ENCODE assay signal across 8 mouse cellular contexts in the genomic region with DNA sequence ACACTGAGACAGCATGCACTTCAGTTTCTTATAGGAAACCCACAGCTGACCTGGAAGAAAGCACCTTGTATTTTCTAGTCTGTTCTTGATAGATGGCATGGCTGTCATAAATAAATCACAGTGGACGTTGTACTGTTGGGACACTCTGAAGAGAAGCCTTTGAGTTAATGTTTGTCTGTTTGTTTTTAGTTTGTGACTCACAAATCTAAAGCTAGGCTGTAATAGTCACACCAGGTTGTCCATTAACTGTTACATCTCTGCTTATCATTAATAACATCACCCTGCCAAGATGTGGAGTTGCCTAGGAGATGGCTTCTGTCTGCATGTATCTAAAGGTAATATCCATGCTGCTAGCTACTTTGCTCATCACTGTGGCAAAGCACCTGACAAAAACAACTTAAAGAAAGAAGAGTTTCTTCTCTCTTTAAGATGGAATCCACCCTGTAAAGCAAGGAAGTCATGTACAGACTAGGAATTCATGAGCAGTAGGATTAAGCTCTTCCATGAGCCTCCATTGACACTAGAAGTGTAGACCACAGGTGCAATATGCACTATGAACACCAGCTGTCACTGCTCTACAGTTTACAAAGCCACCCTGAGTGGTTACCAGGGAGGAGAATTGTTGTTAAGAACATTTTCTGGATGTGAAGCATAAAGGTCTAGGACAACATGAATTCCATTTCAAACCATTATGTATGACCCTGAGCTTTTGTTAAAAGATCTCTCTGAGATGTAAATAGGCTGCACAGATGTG. TPM values are rescaled to one million over a fixed set of nuclear protein-coding genes. Genes with fewer than 3 reads are reported as not detected.
DNase-seq lines count a peak whose midpoint lies in the region; ATAC-seq and TF ChIP-seq lines count a peak whose summit lies in the region.

No protein-coding gene starts in this region.

- no peak overlapping the region for H3K4me3 ChIP-seq in heart, postnatal 0 days (ENCODE audit: low read depth, low read length)
- no peak overlapping the region for H3K4me3 ChIP-seq in neural tube, embryonic 14.5 days (ENCODE audit: low read depth, low read length)
- H3K4me3 ChIP-seq in neural tube, embryonic 15.5 days (replicated peaks), result no peak overlapping the region

- H3K27me3 ChIP-seq in heart, postnatal 0 days (ENCODE audit: control insufficient read depth, insufficient read depth, low read length), result no peaks in the 10 kb centered on the region
- H3K27me3 ChIP-seq in neural tube, embryonic 14.5 days (ENCODE audit: control insufficient read depth, insufficient read depth, low read length), result no peaks in the 10 kb centered on the region
- no peaks in the 10 kb centered on the region for H3K27me3 ChIP-seq in neural tube, embryonic 15.5 days (replicated peaks)

- H3K9me3 ChIP-seq in heart, postnatal 0 days (replicated peaks; ENCODE audit: control insufficient read depth, low read length), result no peaks in the 10 kb centered on the region
- H3K9me3 ChIP-seq in neural tube, embryonic 14.5 days (ENCODE audit: control insufficient read depth, low read length), result no peaks in the 10 kb centered on the region
- no peaks in the 10 kb centered on the region for H3K9me3 ChIP-seq in neural tube, embryonic 15.5 days (replicated peaks)

- 0 out of 2 replicates have a peak, but pooled peaks cover 4% of the 10 kb centered on the region for H3K4me1 ChIP-seq in heart, postnatal 0 days (ENCODE audit: control insufficient read depth, insufficient read depth)
- no peaks in the 10 kb centered on the region for H3K4me1 ChIP-seq in neural tube, embryonic 14.5 days (ENCODE audit: control insufficient read depth, insufficient read depth, low read length)
- H3K4me1 ChIP-seq in neural tube, embryonic 15.5 days, result peaks cover 8% of the 10 kb centered on the region

- no peak for DNase-seq in heart, postnatal 0 days (ENCODE audit: low spot score)
- DNase-seq in heart, postnatal 14 days, result no peak
- DNase-seq in embryo, embryonic 11 days, result peak; percentile 38
- DNase-seq in retina, postnatal 1 day, result peak; percentile 55
- no peak for DNase-seq in spleen, postnatal 36 days (ENCODE audit: low spot score in 2 of 2)
- DNase-seq in gastrocnemius, postnatal 36 days, result no peak

- intact Hi-C loops in heart, postnatal 14 days (cut with DNase I), result loop anchor here (5.0 to 10.0 kb wide), 2 partner anchors 842 to 970 kb away; partner anchors contain the start of gene Rnd3
- intact Hi-C loops in gastrocnemius, postnatal 36 days (cut with DNase I), result loop anchor here (5.0 to 10.0 kb wide), 2 partner anchors 842 to 1530 kb away; partner anchors contain the start of gene Rnd3

- TF ChIP-seq CTCF in heart, postnatal 0 days (IDR thresholded peaks at IDR 0.05; ENCODE audit: low read depth), result peak; percentile 66

- no peaks in the 10 kb centered on the region for H3K36me3 ChIP-seq in heart, postnatal 0 days (replicated peaks; ENCODE audit: control insufficient read depth, insufficient read depth, low read length)
- no peaks in the 10 kb centered on the region for H3K36me3 ChIP-seq in neural tube, embryonic 14.5 days (ENCODE audit: control insufficient read depth, insufficient read depth, low read length)
- no peaks in the 10 kb centered on the region for H3K36me3 ChIP-seq in neural tube, embryonic 15.5 days

- no peak overlapping the region for H3K27ac ChIP-seq in heart, postnatal 0 days (ENCODE audit: low read depth)
- no peak overlapping the region for H3K27ac ChIP-seq in neural tube, embryonic 14.5 days (ENCODE audit: low read depth, low read length)
- no peak overlapping the region for H3K27ac ChIP-seq in neural tube, embryonic 15.5 days (replicated peaks)

- TF ChIP-seq EP300 in heart, postnatal 0 days (IDR thresholded peaks at IDR 0.05; ENCODE audit: low read depth), result no peak

- WGBS in heart, postnatal 0 days, result 69% methylated on average over 1 of the region's 1 CpGs
- 13% methylated on average over 1 of the region's 1 CpGs for WGBS in neural tube, embryonic 14.5 days
- WGBS in neural tube, embryonic 15.5 days, result 18% methylated on average over 1 of the region's 1 CpGs

- no peak overlapping the region for H3K9ac ChIP-seq in heart, postnatal 0 days (replicated peaks; ENCODE audit: low read depth, low read length)
- H3K9ac ChIP-seq in neural tube, embryonic 14.5 days (replicated peaks; ENCODE audit: low read depth, low read length), result no peak overlapping the region
- H3K9ac ChIP-seq in neural tube, embryonic 15.5 days (replicated peaks), result no peak overlapping the region

- no peak for ATAC-seq in heart, postnatal 0 days (ENCODE audit: insufficient read depth, low read depth)
- ATAC-seq in neural tube, embryonic 14.5 days (ENCODE audit: low read depth), result 0 out of 2 replicates have a peak, but pooled peaks have one; percentile 57
- no peak for ATAC-seq in neural tube, embryonic 15.5 days (ENCODE audit: low FRiP score)

- no peak overlapping the region for H3K4me2 ChIP-seq in heart, postnatal 0 days (ENCODE audit: low read depth, low read length)
- H3K4me2 ChIP-seq in neural tube, embryonic 14.5 days (ENCODE audit: low read depth, low read length), result no peak overlapping the region
- H3K4me2 ChIP-seq in neural tube, embryonic 15.5 days, result no peak overlapping the region

RNA-seq across cellular contexts. Expression of gene Mmadhc, which starts 8.4 kb away (rescaled TPM):
- 138 and 159 TPM in 2 replicates for total RNA-seq in heart, postnatal 0 days (2014; rRNA removed; ENCODE audit: low replicate concordance)
- 171 and 180 TPM in 2 replicates for polyA plus RNA-seq in heart, postnatal 0 days (2015; fragmentation: Nextera tagmentation; extraction: Ambion mirVana)
- 100 to 1,000 TPM; 149 to 158 TPM for total RNA-seq in heart, postnatal 14 days (2021)
- 140 and 144 TPM in 2 replicates for polyA plus RNA-seq in neural tube, embryonic 14.5 days (2014; fragmentation: Nextera tagmentation; extraction: Ambion mirVana)
- 139 and 145 TPM in 2 replicates for polyA plus RNA-seq in neural tube, embryonic 15.5 days (2015; fragmentation: Nextera tagmentation; extraction: Ambion mirVana)
- 100 to 1,000 TPM; 104 TPM for total RNA-seq in gastrocnemius, postnatal 36 days (2021)

Comparison
In these comparisons a context has a peak if more than half of its experiments do, and no peak if none do; other contexts are left out.
1. DNase-seq: peak in embryo, embryonic 11 days (single experiment) and retina, postnatal 1 day (single experiment); none in heart, postnatal 0 days (single experiment), heart, postnatal 14 days (0 of 2), spleen, postnatal 36 days (0 of 2) and gastrocnemius, postnatal 36 days (0 of 2).